Mouse (Mus musculus) MEL (cell line): ENCODE data around the gene Fhl2.

Experiments used
- CTCF ChIP-seq, 3 experiments: IDR thresholded peaks in 2 of 3; conservative IDR thresholded peaks in 1 of 3; 2 replicates each; pipeline ENCODE4 v1.5.1; 2011 to 2012; ENCODE audit warnings: low read length in 3 of 3, low read depth in 2 of 3, mild to moderate bottlenecking in 2 of 3, improper control_type of control experiment in 1 of 3, inconsistent platforms in 1 of 3, mixed read lengths in 1 of 3, moderate library complexity in 1 of 3; ENCODE audit not compliant: control insufficient read depth in 1 of 3, insufficient read depth in 1 of 3, poor library complexity in 1 of 3, severe bottlenecking in 1 of 3
- POLR2A ChIP-seq, 2 experiments: IDR thresholded peaks; 2 replicates each; pipeline ENCODE4 v1.6.1; 2011 to 2012; ENCODE audit warnings: low read length in 2 of 2, mild to moderate bottlenecking in 2 of 2, control low read depth in 1 of 2, improper control_type of control experiment in 1 of 2, low read depth in 1 of 2, moderate library complexity in 1 of 2; ENCODE audit not compliant: control insufficient read depth in 1 of 2, insufficient read depth in 1 of 2, poor library complexity in 1 of 2
- ZC3H11A ChIP-seq: IDR thresholded peaks from 2 replicates; pipeline ENCODE4 v1.6.1; 2012; ENCODE audit warnings: low read depth, mild to moderate bottlenecking, inconsistent platforms, low read length, improper control_type of control experiment
- ZNF384 ChIP-seq: IDR thresholded peaks from 2 replicates; pipeline ENCODE4 v1.6.1; 2012; ENCODE audit warnings: low read depth, mild to moderate bottlenecking, inconsistent platforms, low read length, improper control_type of control experiment

GRCm38 (mm10) chr1:43171093-43171492 lies 25.7 kb downstream of the Fhl2 start:
- TF ChIP-seq POLR2A (IDR thresholded peaks at IDR 0.05; ENCODE audit: control insufficient read depth in 1 of 2, insufficient read depth in 1 of 2, low read depth in 1 of 2, low read length in 2 of 2, poor library complexity in 1 of 2) = no peak
- no peak for TF ChIP-seq CTCF (IDR thresholded peaks at IDR 0.05 in 2 of 3, conservative IDR thresholded peaks at IDR 0.05 in 1 of 3; ENCODE audit: control insufficient read depth in 1 of 3, insufficient read depth in 1 of 3, low read depth in 2 of 3, low read length in 3 of 3, poor library complexity in 1 of 3, severe bottlenecking in 1 of 3)
- no peak for TF ChIP-seq ZNF384
- no peak for TF ChIP-seq ZC3H11A
